Mouse (Mus musculus) kidney, adult 2 months (tissue): ENCODE data around the gene Ercc8. TPM values are rescaled to one million over a fixed set of nuclear protein-coding genes. Genes with fewer than 3 reads are reported as not detected.

ENCODE experiments used
- DNase-seq: peaks from one replicate; pipeline ENCODE4 v3.0.0; 2021
- H3K27ac ChIP-seq: fragments of 200-500 bp; 2 replicates; pipeline ENCODE4 v1.5.1; 2012; ENCODE audit warnings: low read depth, low read length, control low read depth, inconsistent platforms; ENCODE audit not compliant: insufficient read depth
- H3K27me3 ChIP-seq: fragments of 200-500 bp; replicated peaks from 2 replicates; pipeline ENCODE4 v1.6.1; 2012; ENCODE audit warnings: mild to moderate bottlenecking, moderate library complexity, low read length, inconsistent platforms; ENCODE audit not compliant: control insufficient read depth, insufficient read depth
- H3K36me3 ChIP-seq: fragments of 200-500 bp; 2 replicates; pipeline ENCODE4 v1.6.1; 2012; ENCODE audit warnings: mild to moderate bottlenecking, moderate library complexity, low read length, inconsistent platforms; ENCODE audit not compliant: control insufficient read depth, insufficient read depth
- H3K4me1 ChIP-seq: fragments of 200-500 bp; 2 replicates; pipeline ENCODE4 v1.6.1; 2011; ENCODE audit warnings: low read length; ENCODE audit not compliant: control insufficient read depth, insufficient read depth
- H3K4me3 ChIP-seq: fragments of 200-500 bp; 2 replicates; pipeline ENCODE4 v1.5.1; 2011; ENCODE audit warnings: mild to moderate bottlenecking, low read depth, low read length, control low read depth; ENCODE audit not compliant: insufficient read depth
- CTCF ChIP-seq: fragments of 200-500 bp; conservative IDR thresholded peaks from 2 replicates; pipeline ENCODE4 v1.5.1; 2011; ENCODE audit warnings: low read depth, mild to moderate bottlenecking, control low read depth, low read length, moderate library complexity, mixed read lengths; ENCODE audit not compliant: insufficient read depth, insufficient read length
- POLR2A ChIP-seq: fragments of 200-500 bp; IDR thresholded peaks from one replicate; pipeline ENCODE4 v1.6.1; 2011; ENCODE audit warnings: low read depth, low read length, control low read depth
- WGBS: fragments of 180-500 bp; shearing (Covaris S2); methylation state at CpG from one replicate; pipeline ENCODE4 v1.1.7; 2018; 5-methylcytosine and 5-hydroxymethylcytosine counted together
- polyA plus RNA-seq: library from polyadenylated mRNA; depleted of rRNA; stranded (reverse); fragments of >200 nt; gene quantifications from 2 replicates; pipeline ENCODE4 v1.2.3, GENCODE M21; 2012

The Ercc8 gene
- polyA plus RNA-seq, 1 experiment, result 6.4 TPM

DNA sequence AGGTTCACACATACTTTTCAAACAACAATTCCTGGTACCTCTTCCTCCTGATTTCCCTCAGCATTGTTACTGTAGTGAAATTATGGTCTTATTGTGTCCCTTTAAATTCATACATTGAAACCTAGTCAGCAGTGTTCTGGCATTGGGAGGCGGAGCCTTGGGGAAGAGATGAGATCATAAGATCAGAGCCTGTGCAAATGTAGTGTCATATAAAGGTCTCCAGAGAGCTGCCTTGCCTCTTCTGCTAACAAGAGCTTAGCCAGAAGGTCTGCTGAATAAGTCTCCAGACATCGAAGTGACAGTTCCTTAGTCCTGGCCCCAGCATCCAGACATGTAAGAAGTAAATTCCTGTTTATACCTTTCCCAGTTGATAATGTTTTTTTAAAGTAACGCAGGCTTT is 46.3 kb downstream of the Ercc8 start:
- no peak for TF ChIP-seq CTCF
- TF ChIP-seq POLR2A, result no peak
- Histone ChIP-seq H3K4me3 (no peak overlapping the region), H3K27ac (no peak overlapping the region), H3K27me3 (no peaks in the 10 kb centered on the region), H3K4me1 (no peaks in the 10 kb centered on the region), H3K36me3 (no peaks in the 10 kb centered on the region)
- no peak for DNase-seq
- WGBS, result 84% methylated on average over 3 of the region's 3 CpGs

DNA sequence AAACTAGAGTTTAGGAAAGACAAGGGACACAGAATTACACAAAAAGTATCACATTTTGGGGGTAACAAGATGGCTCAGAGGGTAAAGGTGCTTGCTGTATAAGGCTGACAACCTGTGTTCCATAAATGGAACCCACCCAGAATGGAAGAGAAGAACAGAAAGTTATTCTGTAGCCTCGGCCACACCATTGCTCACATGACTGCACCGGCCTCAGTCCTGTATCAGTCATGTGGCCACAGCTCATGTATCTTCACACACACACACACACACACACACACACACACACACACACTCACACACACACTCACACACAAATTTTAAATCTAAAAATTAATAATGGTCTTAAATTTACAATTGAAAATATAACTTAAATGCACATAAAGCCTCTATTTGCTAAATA is 48.9 kb downstream of the Ercc8 start:
- no peak for DNase-seq
- H3K4me3 ChIP-seq, result no peak overlapping the region
- peaks cover 7% of the 10 kb centered on the region for H3K4me1 ChIP-seq
- no peaks in the 10 kb centered on the region for H3K27me3 ChIP-seq
- H3K27ac ChIP-seq, result no peak overlapping the region
- 58% methylated on average over 2 of the region's 2 CpGs for WGBS
- TF ChIP-seq CTCF (no peak), POLR2A (no peak)
- no peaks in the 10 kb centered on the region for H3K36me3 ChIP-seq

DNA sequence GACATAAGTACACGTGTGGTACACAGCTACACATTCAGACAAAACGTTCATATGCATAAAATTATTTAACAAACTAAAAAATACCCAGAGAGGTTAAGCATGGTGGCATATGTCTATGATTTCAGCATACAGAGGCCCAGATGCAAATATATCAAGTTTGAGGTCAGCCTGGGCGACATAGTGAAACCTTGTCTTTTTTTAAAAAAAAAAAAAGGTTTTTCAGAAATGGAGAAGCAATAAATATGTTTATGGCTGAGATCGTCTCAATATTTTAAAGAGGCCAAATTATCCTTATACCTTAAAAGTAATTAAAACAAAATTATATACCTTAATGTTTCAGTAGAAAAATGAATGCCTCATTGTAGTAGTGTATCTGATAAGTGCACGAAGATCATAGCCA is 49.6 kb downstream of the Ercc8 start:
- H3K4me1 ChIP-seq, result peaks cover 10% of the 10 kb centered on the region
- H3K36me3 ChIP-seq, result no peaks in the 10 kb centered on the region
- WGBS, result 79% methylated on average over 5 of the region's 5 CpGs
- H3K4me3 ChIP-seq, result no peak overlapping the region
- no peak overlapping the region for H3K27ac ChIP-seq
- no peaks in the 10 kb centered on the region for H3K27me3 ChIP-seq
- TF ChIP-seq CTCF (no peak), POLR2A (no peak)
- no peak for DNase-seq

DNA sequence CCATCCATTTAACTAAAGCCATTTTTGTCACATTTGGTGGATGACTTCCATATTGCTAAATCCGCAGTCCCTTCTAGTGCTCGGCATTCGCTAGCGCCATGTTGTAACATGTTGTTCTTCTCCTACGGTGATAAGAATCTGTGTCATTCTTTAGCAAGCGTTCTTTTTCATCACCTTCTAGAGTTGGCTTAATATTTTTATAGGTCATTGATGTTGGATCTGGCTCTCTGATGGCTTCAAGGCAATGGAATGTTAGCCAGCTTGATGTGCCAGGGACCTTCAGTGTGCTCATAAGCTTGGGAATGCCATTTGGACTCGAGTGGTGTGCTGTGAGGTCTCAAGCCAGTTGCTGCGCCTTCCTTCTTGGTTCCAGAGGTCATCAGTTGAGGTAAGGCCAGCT is 52.4 kb downstream of the Ercc8 start:
- 90% methylated on average over 8 of the region's 8 CpGs for WGBS
- DNase-seq, result no peak

DNA sequence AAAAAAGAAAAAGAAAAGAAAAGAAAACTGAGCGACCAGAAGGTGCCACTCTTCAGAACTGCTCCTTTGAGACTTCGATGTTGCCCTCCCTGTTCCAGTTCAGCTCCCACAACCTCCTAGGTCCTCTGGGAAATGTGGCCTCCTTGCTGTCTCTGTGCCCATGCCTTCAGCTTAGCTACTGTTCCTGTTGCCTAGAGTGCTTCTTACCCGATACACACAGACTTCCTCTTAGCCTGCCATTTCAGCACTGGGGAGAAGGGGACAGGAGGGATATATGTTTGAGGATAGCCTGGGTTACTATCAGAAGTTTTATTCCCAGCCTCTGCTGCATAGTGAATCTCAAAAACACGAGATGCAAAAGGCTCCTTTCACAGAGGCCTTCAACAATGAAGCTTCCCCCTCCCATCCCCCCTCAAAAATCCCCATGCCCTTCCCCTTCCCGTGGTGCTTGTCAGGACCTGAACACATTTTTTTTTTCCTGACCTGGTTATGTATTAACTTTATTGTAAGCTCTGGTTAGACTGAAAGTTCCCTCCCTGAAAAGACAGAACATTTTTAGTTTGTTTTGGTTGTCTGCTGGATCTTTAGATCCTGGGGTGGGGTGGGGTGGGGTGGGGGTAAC is 54.0 kb downstream of the Ercc8 start:
- no peak for TF ChIP-seq CTCF
- TF ChIP-seq POLR2A, result no peak
- Histone ChIP-seq H3K27me3 (no peaks in the 10 kb centered on the region), H3K4me1 (peaks cover 16% of the 10 kb centered on the region), H3K36me3 (no peaks in the 10 kb centered on the region), H3K4me3 (no peak overlapping the region), H3K27ac (peak overlapping the region; percentile 74)
- 28% methylated on average over 5 of the region's 5 CpGs for WGBS
- peak; percentile 63 for DNase-seq

More for the DNA sequence above, 52.4 kb downstream of the Ercc8 start:
- H3K36me3 ChIP-seq, result no peaks in the 10 kb centered on the region
- H3K4me1 ChIP-seq, result peaks cover 16% of the 10 kb centered on the region
- H3K4me3 ChIP-seq, result no peak overlapping the region
- H3K27ac ChIP-seq, result no peak overlapping the region
- no peaks in the 10 kb centered on the region for H3K27me3 ChIP-seq
- no peak for TF ChIP-seq POLR2A
- TF ChIP-seq CTCF, result no peak

DNA sequence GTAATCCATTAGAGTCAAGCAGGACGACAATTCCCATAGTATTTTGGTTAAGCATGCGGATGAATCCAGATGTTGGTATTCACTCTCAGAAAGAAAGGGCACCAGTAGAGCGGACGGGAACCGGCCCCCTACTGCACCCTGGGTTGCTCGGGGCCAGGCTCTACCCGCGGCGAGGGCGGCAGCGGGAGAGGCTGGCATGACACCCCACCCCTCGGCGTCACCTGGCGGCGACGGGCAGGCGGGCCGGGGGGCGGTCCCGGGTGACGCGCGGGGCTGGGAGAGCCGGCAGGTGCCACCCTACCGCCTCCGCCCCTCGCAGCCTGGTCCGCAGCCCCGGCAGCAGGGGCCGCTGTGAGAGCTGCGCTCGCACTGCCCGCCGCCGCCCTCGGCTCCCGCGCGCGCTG is 55.6 kb downstream of the Ercc8 start, which contains the start of gene Elovl7:
TSS of gene Elovl7 (plus strand) at position 324 of the 404 bp plus-strand sequence.
- peaks cover 16% of the 10 kb centered on the region for H3K4me1 ChIP-seq
- H3K36me3 ChIP-seq, result no peaks in the 10 kb centered on the region
- WGBS, result 2% methylated on average over 39 of the region's 40 CpGs
- TF ChIP-seq CTCF (peak; percentile 35; the same call in 1 of the 2 replicates), POLR2A (no peak)
- H3K27me3 ChIP-seq, result no peaks in the 10 kb centered on the region
- H3K4me3 ChIP-seq, result peak within 1 kb of the TSS; percentile 95
- DNase-seq, result peak; percentile 93
- H3K27ac ChIP-seq, result peak within 1 kb of the TSS; percentile 98

DNA sequence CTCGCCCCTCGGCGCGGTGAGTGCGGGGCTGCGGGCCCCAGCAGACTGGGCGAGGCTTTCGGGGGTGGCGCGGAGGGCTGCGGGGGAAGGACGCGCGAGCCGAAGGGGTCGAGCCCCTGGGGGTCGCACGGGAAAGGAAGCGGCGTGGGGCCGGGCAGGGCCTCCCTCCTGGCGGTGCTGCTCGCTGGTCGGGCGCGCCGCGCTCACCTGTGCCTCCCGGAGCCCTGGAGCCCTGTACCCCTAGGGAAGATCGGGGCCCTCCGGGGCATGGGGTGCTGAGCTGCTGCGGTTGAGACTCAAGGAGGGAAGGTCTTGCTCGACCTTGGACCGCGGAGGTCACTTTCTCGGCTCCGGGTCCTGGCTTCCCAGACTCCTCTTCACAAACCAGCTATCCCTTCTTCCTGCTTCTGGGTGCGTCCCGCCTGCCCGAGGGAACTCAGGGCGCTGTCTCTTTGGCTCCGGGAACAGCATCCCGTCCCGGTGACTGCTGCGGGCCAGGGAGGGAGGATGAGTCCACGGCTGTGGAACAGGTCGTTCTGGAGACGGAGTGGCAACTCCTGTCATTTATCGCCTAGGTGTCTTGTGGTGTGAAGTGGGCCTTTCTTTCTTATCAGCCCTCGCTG is 56.1 kb downstream of the Ercc8 start:
- 1% methylated on average over 49 of the region's 50 CpGs for WGBS

More for the DNA sequence above, 56.1 kb downstream of the Ercc8 start:
- peak overlapping the region; percentile 95 for H3K4me3 ChIP-seq
- H3K36me3 ChIP-seq, result no peaks in the 10 kb centered on the region
- H3K27me3 ChIP-seq, result no peaks in the 10 kb centered on the region
- peaks cover 16% of the 10 kb centered on the region for H3K4me1 ChIP-seq
- peak; percentile 47 for DNase-seq
- no peak for TF ChIP-seq CTCF
- no peak for TF ChIP-seq POLR2A
- H3K27ac ChIP-seq, result peak overlapping the region; percentile 84
